Mouse (Mus musculus) kidney, embryonic 14.5 days (tissue): Measurements from ENCODE around the gene Snrk. TPM values are rescaled to one million over a fixed set of nuclear protein-coding genes. Genes with fewer than 3 reads are reported as not detected.

Experiments used
- ATAC-seq: fragments of 200-750 bp; cut with Nextera tagmentation; 2 replicates; pipeline ENCODE4 v1.8.0; 2017; ENCODE audit warnings: moderate number of reproducible peaks, mild to moderate bottlenecking, moderate TSS enrichment, moderate library complexity; ENCODE audit not compliant: low FRiP score, low TSS enrichment
- H3K27ac ChIP-seq: fragments of 300-500 bp; sonication (generic); 2 replicates; pipeline ENCODE4 v1.5.1; 2014; ENCODE audit warnings: low read depth, mild to moderate bottlenecking, low read length, moderate library complexity, mixed read lengths
- H3K27me3 ChIP-seq: fragments of 300-500 bp; sonication (generic); 2 replicates; pipeline ENCODE4 v1.6.1; 2014; ENCODE audit warnings: mild to moderate bottlenecking, low read length; ENCODE audit not compliant: control insufficient read depth, insufficient read depth
- H3K36me3 ChIP-seq: fragments of 300-500 bp; sonication (generic); 2 replicates; pipeline ENCODE4 v1.6.1; 2014; ENCODE audit warnings: low read length, mixed read lengths; ENCODE audit not compliant: control insufficient read depth, insufficient read depth
- H3K4me1 ChIP-seq: fragments of 300-500 bp; sonication (generic); 2 replicates; pipeline ENCODE4 v1.6.1; 2014; ENCODE audit warnings: low read length, mixed read lengths; ENCODE audit not compliant: control insufficient read depth, insufficient read depth
- H3K4me2 ChIP-seq: fragments of 300-500 bp; sonication (generic); replicated peaks from 2 replicates; pipeline ENCODE4 v1.6.1; 2014; ENCODE audit warnings: low read depth, mild to moderate bottlenecking, low read length
- H3K4me3 ChIP-seq: fragments of 300-500 bp; sonication (generic); 2 replicates; pipeline ENCODE4 v1.5.1; 2014; ENCODE audit warnings: mild to moderate bottlenecking, low read length
- H3K9ac ChIP-seq: fragments of 300-500 bp; sonication (generic); 2 replicates; pipeline ENCODE4 v1.6.1; 2014; ENCODE audit warnings: low read depth, mild to moderate bottlenecking, low read length, moderate library complexity
- H3K9me3 ChIP-seq: fragments of 300-500 bp; sonication (generic); 2 replicates; pipeline ENCODE4 v1.6.1; 2016; ENCODE audit warnings: low read length; ENCODE audit not compliant: control insufficient read depth
- WGBS: fragments of 180-500 bp; shearing (Covaris S2); extraction: QIAGEN DNeasy Blood & Tissue Kit; methylation state at CpG from one replicate; pipeline ENCODE4 v1.1.7; 2014; 5-methylcytosine and 5-hydroxymethylcytosine counted together
- polyA plus RNA-seq: library from polyadenylated mRNA; unstranded; fragments of >200 nt; fragmentation: Nextera tagmentation; extraction: Ambion mirVana; gene quantifications from 2 replicates; pipeline ENCODE4 v1.2.1, GENCODE M21; 2014

Gene Snrk
- 22.5 and 41.1 TPM in 2 replicates for polyA plus RNA-seq

DNA sequence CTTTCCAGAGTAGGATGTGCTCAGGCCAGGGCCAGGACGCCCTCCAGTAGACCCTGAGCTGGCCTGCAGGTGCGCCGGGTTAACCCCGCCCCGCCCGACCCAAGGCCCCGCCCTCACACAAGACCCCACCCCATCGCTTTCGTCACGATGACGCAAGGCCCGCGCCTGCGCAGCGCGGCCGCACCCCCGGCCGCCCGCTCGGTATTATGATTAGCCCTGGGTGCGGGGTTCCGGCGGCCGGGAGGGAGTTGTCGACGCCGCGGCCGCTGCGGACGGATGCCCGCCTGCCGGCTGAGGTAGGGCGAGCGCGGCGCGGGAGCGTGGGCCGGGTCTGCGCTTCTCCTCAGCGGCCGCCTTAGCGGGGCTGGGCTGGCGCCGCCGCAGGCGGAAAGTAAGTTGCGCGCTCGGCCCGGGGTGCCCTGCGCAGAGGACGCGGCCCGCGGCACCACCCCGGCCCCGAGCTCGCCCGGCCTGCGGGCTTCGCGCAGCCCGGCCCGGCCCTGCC is at the start of gene Snrk:
Gene Snrk, plus strand, starts transcription at position 155 of the 505 bp plus-strand sequence.
- Histone ChIP-seq H3K4me2 (peak within 1 kb of the TSS; percentile 70), H3K36me3 (no peaks in the 10 kb centered on the region), H3K9ac (peak within 1 kb of the TSS; percentile 94), H3K27me3 (no peaks in the 10 kb centered on the region), H3K27ac (peak within 1 kb of the TSS; percentile 86), H3K4me1 (no peaks in the 10 kb centered on the region), H3K4me3 (peak within 1 kb of the TSS; percentile 89), H3K9me3 (no peaks in the 10 kb centered on the region)
- 1% methylated on average over 44 of the region's 67 CpGs for WGBS
- ATAC-seq: peak; percentile 96

GRCm38 (mm10) chr9:122067654-122068053 is 49.4 kb upstream of the Snrk start:
- Histone ChIP-seq H3K27ac (no peak overlapping the region), H3K9me3 (no peaks in the 10 kb centered on the region), H3K36me3 (no peaks in the 10 kb centered on the region), H3K4me3 (no peak overlapping the region), H3K4me1 (peaks cover 7% of the 10 kb centered on the region; the same call in 1 of the 2 replicates), H3K9ac (no peak overlapping the region), H3K4me2 (no peak overlapping the region), H3K27me3 (no peaks in the 10 kb centered on the region)
- WGBS: 70% methylated on average over 2 of the region's 2 CpGs
- no peak for ATAC-seq

DNA sequence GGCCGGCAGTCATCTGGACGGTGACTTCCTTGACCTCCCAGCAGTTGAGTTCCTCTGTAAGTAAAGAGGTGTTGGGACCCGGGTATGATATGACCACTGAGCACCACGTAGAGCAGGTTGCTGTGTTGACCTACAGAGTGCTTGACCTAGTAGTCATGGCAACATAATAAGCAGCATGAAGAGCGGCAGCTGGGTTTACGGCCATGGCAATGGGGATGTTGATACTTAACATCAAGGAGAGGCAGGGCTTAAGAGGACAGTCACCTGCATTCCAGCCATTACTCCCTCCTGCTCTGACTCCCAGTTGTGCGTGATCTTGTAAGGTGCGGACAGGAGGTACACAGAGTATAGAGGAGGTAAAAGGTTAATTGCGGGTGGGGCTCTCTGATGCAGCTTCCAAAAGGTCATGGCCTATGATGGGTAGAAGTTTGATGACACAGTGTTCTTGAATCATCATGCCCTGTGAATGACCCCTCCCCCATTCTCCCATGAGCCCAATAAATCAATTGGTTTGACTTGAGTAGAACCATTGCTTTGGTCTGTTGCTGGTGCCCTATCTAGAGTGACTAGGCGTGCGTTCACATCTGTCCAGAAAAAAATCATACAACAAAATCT is 47.4 kb upstream of the Snrk start:
- H3K4me1 ChIP-seq: peaks cover 7% of the 10 kb centered on the region; the same call in 1 of the 2 replicates
- H3K4me2 ChIP-seq: no peak overlapping the region
- 0 out of 2 replicates have a peak, but pooled peaks have one; percentile 39 for ATAC-seq
- H3K27ac ChIP-seq: no peak overlapping the region
- H3K4me3 ChIP-seq: no peak overlapping the region
- H3K27me3 ChIP-seq: no peaks in the 10 kb centered on the region
- no peak overlapping the region for H3K9ac ChIP-seq
- no peaks in the 10 kb centered on the region for H3K9me3 ChIP-seq
- WGBS: 79% methylated on average over 11 of the region's 11 CpGs
- no peaks in the 10 kb centered on the region for H3K36me3 ChIP-seq

DNA sequence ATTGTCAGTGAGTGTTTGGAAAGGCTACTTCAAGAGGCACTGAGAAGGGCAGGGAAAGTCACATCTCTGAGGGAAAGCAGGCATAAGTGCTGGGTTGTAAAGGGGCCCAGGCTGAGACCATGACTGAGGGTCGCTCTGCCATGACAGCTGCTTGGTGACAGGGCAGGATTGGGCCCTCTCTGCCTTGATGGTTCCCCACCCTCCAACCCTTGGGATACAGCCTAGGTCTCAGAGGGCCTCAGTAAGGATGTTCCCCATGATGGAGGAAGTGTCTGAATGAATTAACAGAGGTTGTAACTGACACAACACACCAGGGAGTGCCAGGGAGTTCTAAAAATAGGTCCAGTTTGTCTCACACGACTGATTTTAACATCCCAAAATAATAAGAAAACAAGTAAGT is 43.1 kb upstream of the Snrk start:
- H3K4me2 ChIP-seq: no peak overlapping the region
- 21% methylated on average over 2 of the region's 2 CpGs for WGBS
- ATAC-seq: no peak

DNA sequence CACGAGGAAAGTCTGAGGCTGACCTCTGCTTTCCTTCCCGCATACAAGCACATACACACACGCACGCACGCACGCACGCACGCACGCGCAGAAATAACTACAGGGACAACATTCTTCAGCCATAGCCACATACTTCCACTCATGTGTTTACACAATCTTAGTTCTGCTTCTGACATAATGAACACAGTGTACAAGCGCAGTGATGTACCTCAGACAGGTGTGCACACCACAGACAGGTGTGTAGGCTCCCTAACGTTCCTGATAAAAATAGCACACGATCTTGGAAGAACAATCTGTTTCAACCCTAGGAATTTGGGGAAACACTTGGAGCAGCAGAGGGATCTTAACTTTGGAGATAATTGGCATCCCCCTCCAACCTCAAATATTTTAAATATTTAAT is 42.5 kb upstream of the Snrk start:
- Histone ChIP-seq H3K36me3 (no peaks in the 10 kb centered on the region), H3K4me1 (no peaks in the 10 kb centered on the region), H3K27me3 (no peaks in the 10 kb centered on the region), H3K9me3 (no peaks in the 10 kb centered on the region), H3K4me3 (no peak overlapping the region), H3K9ac (no peak overlapping the region), H3K4me2 (no peak overlapping the region), H3K27ac (no peak overlapping the region)
- no peak for ATAC-seq
- WGBS: 92% methylated on average over 13 of the region's 13 CpGs

More for the DNA sequence above, 43.1 kb upstream of the Snrk start:
- Histone ChIP-seq H3K27ac (no peak overlapping the region), H3K9ac (no peak overlapping the region), H3K4me3 (no peak overlapping the region), H3K27me3 (no peaks in the 10 kb centered on the region), H3K36me3 (no peaks in the 10 kb centered on the region), H3K4me1 (no peaks in the 10 kb centered on the region), H3K9me3 (no peaks in the 10 kb centered on the region)

DNA sequence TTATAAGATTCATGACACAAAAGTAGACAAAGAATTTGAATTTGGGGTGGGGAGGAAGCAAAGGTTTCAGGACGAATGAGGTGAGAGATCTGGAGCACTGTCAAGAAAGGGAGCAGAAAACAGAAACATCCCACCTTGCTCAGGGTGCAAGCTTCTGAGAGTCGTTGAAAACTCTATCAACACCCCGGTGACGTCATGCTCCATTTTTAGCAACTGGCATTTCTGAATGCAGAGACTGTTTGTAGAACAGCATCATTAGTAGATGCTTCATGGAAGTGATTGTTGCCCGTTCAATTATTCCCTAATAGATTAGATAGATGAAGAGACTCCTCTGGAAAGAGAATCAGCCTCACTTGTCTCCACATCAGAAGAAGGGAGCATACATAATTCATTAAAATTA is 38.6 kb upstream of the Snrk start:
- no peak overlapping the region for H3K9ac ChIP-seq
- no peak overlapping the region for H3K4me2 ChIP-seq
- no peaks in the 10 kb centered on the region for H3K4me1 ChIP-seq
- ATAC-seq: no peak
- WGBS: 87% methylated on average over 5 of the region's 5 CpGs
- no peak overlapping the region for H3K4me3 ChIP-seq
- H3K9me3 ChIP-seq: no peaks in the 10 kb centered on the region
- H3K27ac ChIP-seq: no peak overlapping the region
- H3K36me3 ChIP-seq: no peaks in the 10 kb centered on the region
- no peaks in the 10 kb centered on the region for H3K27me3 ChIP-seq

- ATAC-seq: no peak
- Histone ChIP-seq H3K4me2 (no peak overlapping the region), H3K4me3 (no peak overlapping the region), H3K27ac (no peak overlapping the region), H3K9me3 (no peaks in the 10 kb centered on the region), H3K4me1 (no peaks in the 10 kb centered on the region; the same call in 1 of the 2 replicates), H3K9ac (no peak overlapping the region), H3K27me3 (no peaks in the 10 kb centered on the region), H3K36me3 (no peaks in the 10 kb centered on the region)
- 68% methylated on average over 4 of the region's 4 CpGs for WGBS
Observed at GRCm38 (mm10) chr9:122083698-122084097, 33.4 kb upstream of the Snrk start.

DNA sequence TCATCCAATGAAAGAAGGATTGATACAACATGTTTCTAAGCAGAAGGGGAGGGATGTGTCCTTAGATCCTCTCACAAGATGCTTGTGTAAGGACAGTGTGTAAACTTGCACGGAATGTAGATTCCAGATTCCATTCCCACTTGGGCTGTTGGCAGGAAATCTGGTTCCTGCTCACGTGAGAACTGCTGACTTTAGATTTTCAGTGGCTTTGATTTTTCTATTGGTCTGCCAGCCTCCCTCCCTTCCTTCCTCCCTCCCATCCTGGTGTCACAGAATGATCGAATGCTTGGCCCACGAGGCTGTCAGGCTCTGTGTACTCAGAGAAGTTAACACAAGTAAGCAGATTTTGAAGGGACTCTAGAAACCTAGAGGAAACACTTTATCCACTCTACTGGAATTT is 32.9 kb upstream of the Snrk start:
- 32% methylated on average over 4 of the region's 4 CpGs for WGBS
- Histone ChIP-seq H3K36me3 (no peaks in the 10 kb centered on the region), H3K27me3 (no peaks in the 10 kb centered on the region), H3K9ac (no peak overlapping the region), H3K9me3 (no peaks in the 10 kb centered on the region), H3K4me2 (no peak overlapping the region), H3K4me3 (no peak overlapping the region), H3K27ac (no peak overlapping the region), H3K4me1 (no peaks in the 10 kb centered on the region; the same call in 1 of the 2 replicates)
- ATAC-seq: no peak

GRCm38 (mm10) chr9:122084636-122085035 is 32.4 kb upstream of the Snrk start:
- Histone ChIP-seq H3K9ac (no peak overlapping the region), H3K4me1 (no peaks in the 10 kb centered on the region; the same call in 1 of the 2 replicates), H3K36me3 (no peaks in the 10 kb centered on the region), H3K27ac (peak overlapping the region; percentile 66; the same call in 1 of the 2 replicates), H3K9me3 (no peaks in the 10 kb centered on the region), H3K4me2 (no peak overlapping the region), H3K27me3 (no peaks in the 10 kb centered on the region), H3K4me3 (no peak overlapping the region)
- no peak for ATAC-seq
- 83% methylated on average over 4 of the region's 4 CpGs for WGBS
